Mouse (Mus musculus) forelimb bud, embryonic 11.5 days (tissue): ENCODE results near the gene Olfr1101.

Experiments
- DNase-seq: peaks from one replicate; pipeline ENCODE4 v3.0.0-alpha.2; 2012; ENCODE audit warnings: low read depth, low spot score

Olfr1101 gene

DNA sequence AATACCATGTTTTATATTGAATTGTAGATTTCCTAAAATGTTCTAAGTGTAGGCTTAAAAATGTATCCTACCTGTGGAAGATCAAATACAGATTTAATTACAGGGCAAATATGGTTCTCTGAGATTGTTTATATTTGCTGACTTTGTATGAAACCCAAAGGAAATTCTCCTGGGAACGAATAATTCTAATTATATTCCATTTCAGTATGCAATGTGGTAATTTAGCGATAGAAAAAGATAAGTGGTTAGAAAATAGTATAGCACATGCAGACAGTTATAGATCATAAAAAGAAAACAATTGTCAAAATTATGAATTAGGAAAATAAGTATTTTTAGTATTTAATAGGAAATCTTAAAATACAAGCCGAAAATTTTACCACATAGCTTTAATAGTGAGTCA lies at the start of gene Olfr1101:
TSS of gene Olfr1101 (minus strand) at position 101 of the 400 bp plus-strand sequence.
- DNase-seq, result no peak

DNA sequence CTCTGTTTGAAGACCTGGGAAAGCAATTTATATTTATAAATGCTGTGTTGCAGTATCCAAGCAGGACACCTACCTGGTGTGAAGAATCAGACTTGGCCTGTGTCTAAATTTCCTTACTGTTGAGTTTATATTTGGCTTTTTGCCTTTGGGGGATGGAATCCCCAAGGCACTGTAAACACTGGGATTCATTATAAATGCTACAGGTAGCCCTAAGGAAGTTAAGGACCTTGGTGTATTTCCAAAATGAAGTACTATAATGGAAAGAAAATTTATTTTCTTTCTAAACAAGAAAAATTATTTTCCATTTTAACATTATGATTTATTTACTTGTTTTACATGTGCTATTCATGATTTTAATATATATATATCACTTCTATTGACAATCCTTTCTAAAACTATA lies 45.4 kb upstream of the Olfr1101 start, which contains the start of gene Olfr1105:
TSS of gene Olfr1105 (minus strand) at position 101 of the 400 bp plus-strand sequence.
- DNase-seq, result no peak

- no peak for DNase-seq
Measured at GRCm38 (mm10) chr2:87026980-87027379, 36.0 kb upstream of the Olfr1101 start, which contains the start of gene Olfr1104. TSS of gene Olfr1104 (minus strand) at chr2:87027080.

DNA sequence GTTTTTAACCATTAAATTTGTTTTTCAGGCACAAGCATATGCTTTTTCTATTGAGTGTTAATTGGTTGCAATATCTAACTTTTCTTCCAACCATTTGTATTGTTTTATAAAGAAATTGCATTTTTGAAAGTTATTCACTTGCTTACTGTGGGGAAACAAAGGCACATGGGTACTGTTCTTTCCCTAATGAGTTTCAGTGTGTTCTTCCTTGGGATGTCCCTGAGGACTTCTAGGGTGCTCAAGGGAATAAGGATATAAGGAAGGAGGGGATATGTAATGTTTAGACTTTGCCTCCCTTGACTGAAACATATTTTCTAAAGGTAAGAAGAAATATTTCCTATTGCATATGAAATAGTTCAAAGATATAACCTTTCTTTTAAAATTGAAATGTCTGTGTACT lies 7.1 kb upstream of the Olfr1101 start, which contains the start of gene Olfr1102:
TSS of gene Olfr1102 (plus strand) at position 301 of the 400 bp plus-strand sequence.
- no peak for DNase-seq

- DNase-seq, result no peak
Measured at GRCm38 (mm10) chr2:86979854-86980253, 11.2 kb downstream of the Olfr1101 start, which contains the start of gene Olfr1100. TSS of gene Olfr1100 (minus strand) at chr2:86979954.

GRCm38 (mm10) chr2:86960593-86960992 lies 30.4 kb downstream of the Olfr1101 start, which contains the start of gene Olfr1099:
TSS of gene Olfr1099 (minus strand) at chr2:86960693.
- DNase-seq, result no peak
